Mouse (Mus musculus) kidney, embryonic 15.5 days (tissue): ENCODE data around the gene Myl3. TPM values are rescaled to one million over a fixed set of nuclear protein-coding genes. Genes with fewer than 3 reads are reported as not detected.
A peak's percentile ranks its signal among the peaks of the same experiment; 100 is the strongest.

ENCODE experiments used
- ATAC-seq: fragments of 200-750 bp; cut with Nextera tagmentation; replicated peaks from 2 replicates; pipeline ENCODE4 v1.8.0; 2017; ENCODE audit warnings: moderate TSS enrichment; ENCODE audit not compliant: low FRiP score
- H3K27ac ChIP-seq: fragments of 300-500 bp; sonication (generic); 2 replicates; pipeline ENCODE4 v1.5.1; 2015; ENCODE audit warnings: mild to moderate bottlenecking, inconsistent platforms
- H3K27me3 ChIP-seq: fragments of 300-500 bp; sonication (generic); 2 replicates; pipeline ENCODE4 v1.6.1; 2015; ENCODE audit warnings: inconsistent platforms
- H3K36me3 ChIP-seq: fragments of 300-500 bp; sonication (generic); 2 replicates; pipeline ENCODE4 v1.6.1; 2015; ENCODE audit warnings: inconsistent platforms
- H3K4me1 ChIP-seq: fragments of 300-500 bp; sonication (generic); 2 replicates; pipeline ENCODE4 v1.6.1; 2015; ENCODE audit warnings: inconsistent platforms
- H3K4me2 ChIP-seq: fragments of 300-500 bp; sonication (generic); 2 replicates; pipeline ENCODE4 v1.6.1; 2015; ENCODE audit warnings: moderate library complexity, mild to moderate bottlenecking, inconsistent platforms
- H3K4me3 ChIP-seq: fragments of 300-500 bp; sonication (generic); replicated peaks from 2 replicates; pipeline ENCODE4 v1.5.1; 2015; ENCODE audit warnings: mild to moderate bottlenecking, inconsistent platforms
- H3K9ac ChIP-seq: fragments of 300-500 bp; sonication (generic); 2 replicates; pipeline ENCODE4 v1.6.1; 2015; ENCODE audit warnings: mild to moderate bottlenecking, inconsistent platforms
- H3K9me3 ChIP-seq: fragments of 300-500 bp; sonication (generic); replicated peaks from 2 replicates; pipeline ENCODE4 v1.6.1; 2016; ENCODE audit warnings: inconsistent platforms
- WGBS: fragments of 180-500 bp; shearing (Covaris S2); methylation state at CpG from one replicate; pipeline ENCODE4 v1.1.7; 2015; ENCODE audit warnings: mixed read lengths; 5-methylcytosine and 5-hydroxymethylcytosine counted together
- polyA plus RNA-seq: library from polyadenylated mRNA; unstranded; fragments of >200 nt; fragmentation: Nextera tagmentation; extraction: Ambion mirVana; gene quantifications from 2 replicates; pipeline ENCODE4 v1.2.1, GENCODE M21; 2015

Myl3 gene
- polyA plus RNA-seq, 1 experiment from 2014 or later, result 1.8 TPM

- H3K4me3 ChIP-seq, result no peak overlapping the region
- peaks cover 18% of the 10 kb centered on the region for H3K4me1 ChIP-seq
- H3K27ac ChIP-seq, result no peak overlapping the region
- no peaks in the 10 kb centered on the region for H3K36me3 ChIP-seq
- H3K9me3 ChIP-seq, result no peaks in the 10 kb centered on the region
- H3K27me3 ChIP-seq, result no peaks in the 10 kb centered on the region
- WGBS, result 95% methylated on average over 10 of the region's 10 CpGs
- no peak overlapping the region for H3K4me2 ChIP-seq
- H3K9ac ChIP-seq, result no peak overlapping the region
- ATAC-seq, result no peak
These were observed 30.7 kb downstream of the Myl3 start for GRCm38 (mm10) chr9:110772336-110772735.

- Histone ChIP-seq H3K4me1 (peaks cover 25% of the 10 kb centered on the region), H3K9ac (no peak overlapping the region; the same call in 1 of the 2 replicates), H3K4me2 (no peak overlapping the region), H3K9me3 (no peaks in the 10 kb centered on the region), H3K4me3 (no peak overlapping the region), H3K27ac (peak overlapping the region; percentile 60), H3K27me3 (no peaks in the 10 kb centered on the region), H3K36me3 (no peaks in the 10 kb centered on the region)
- no peak for ATAC-seq
- WGBS, result 69% methylated on average over 15 of the region's 15 CpGs
These were observed 33.0 kb downstream of the Myl3 start for GRCm38 (mm10) chr9:110774403-110775268.

- Histone ChIP-seq H3K9me3 (no peaks in the 10 kb centered on the region), H3K4me2 (no peak overlapping the region), H3K27me3 (peaks cover 1% of the 10 kb centered on the region), H3K36me3 (no peaks in the 10 kb centered on the region), H3K9ac (no peak overlapping the region), H3K4me3 (no peak overlapping the region), H3K4me1 (peaks cover 25% of the 10 kb centered on the region), H3K27ac (peak overlapping the region; percentile 60)
- WGBS, result 68% methylated on average over 10 of the region's 10 CpGs
- ATAC-seq, result 0 out of 2 replicates have a peak, but pooled peaks have one; percentile 14
These were observed 33.8 kb downstream of the Myl3 start for GRCm38 (mm10) chr9:110775269-110776022.

DNA sequence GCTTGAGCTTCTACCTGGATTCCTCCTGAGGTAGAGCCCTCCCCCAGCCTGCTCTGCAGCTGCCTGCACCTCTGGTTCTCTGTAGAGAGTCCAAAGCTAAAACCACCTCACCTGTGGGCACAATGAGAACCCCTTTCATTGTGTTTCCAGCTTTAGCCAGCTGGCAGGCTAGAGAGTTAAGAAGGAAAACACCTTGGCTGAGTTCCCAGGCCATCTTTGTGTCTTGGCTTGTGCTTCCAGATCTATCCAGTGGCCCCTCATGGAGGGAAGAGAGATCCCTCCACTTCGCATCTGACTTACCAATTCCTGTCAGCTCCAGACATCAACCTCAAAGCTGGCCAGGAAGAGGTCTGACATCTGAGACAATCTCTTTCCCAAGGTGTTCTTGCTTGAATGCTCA is 36.4 kb downstream of the Myl3 start:
- no peak for ATAC-seq
- Histone ChIP-seq H3K9me3 (no peaks in the 10 kb centered on the region), H3K36me3 (no peaks in the 10 kb centered on the region), H3K4me3 (no peak overlapping the region), H3K4me2 (no peak overlapping the region), H3K9ac (no peak overlapping the region), H3K4me1 (peaks cover 41% of the 10 kb centered on the region), H3K27me3 (peaks cover 4% of the 10 kb centered on the region), H3K27ac (no peak overlapping the region)
- WGBS, result 68% methylated on average over 1 of the region's 1 CpGs

DNA sequence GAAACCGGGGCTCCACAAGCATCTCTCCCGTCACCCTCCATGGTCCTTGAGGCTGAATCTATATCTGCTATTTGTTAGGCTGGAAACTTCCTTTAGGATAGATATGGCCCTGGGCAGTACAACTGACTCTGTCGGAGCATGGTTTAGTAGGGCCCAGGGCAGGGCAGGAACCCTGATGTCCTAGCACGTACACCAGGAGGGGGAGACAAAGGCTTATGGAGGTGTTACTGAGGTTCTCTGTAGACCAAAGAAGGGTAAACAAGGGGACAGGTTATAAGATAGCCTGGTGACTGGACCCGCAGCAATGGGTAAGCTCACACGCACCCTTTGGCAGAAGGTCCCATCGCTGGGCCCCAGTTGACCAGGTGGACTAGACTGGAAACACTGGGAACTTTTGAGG is 36.9 kb downstream of the Myl3 start:
- Histone ChIP-seq H3K36me3 (no peaks in the 10 kb centered on the region), H3K4me1 (peaks cover 41% of the 10 kb centered on the region), H3K9ac (no peak overlapping the region), H3K9me3 (no peaks in the 10 kb centered on the region), H3K4me2 (no peak overlapping the region), H3K4me3 (no peak overlapping the region), H3K27me3 (peaks cover 4% of the 10 kb centered on the region), H3K27ac (no peak overlapping the region)
- WGBS, result 79% methylated on average over 7 of the region's 7 CpGs
- ATAC-seq, result no peak

- no peak overlapping the region for H3K4me3 ChIP-seq
- H3K27me3 ChIP-seq, result peaks cover 4% of the 10 kb centered on the region
- no peaks in the 10 kb centered on the region for H3K9me3 ChIP-seq
- H3K36me3 ChIP-seq, result no peaks in the 10 kb centered on the region
- 63% methylated on average over 5 of the region's 5 CpGs for WGBS
- H3K4me1 ChIP-seq, result peaks cover 40% of the 10 kb centered on the region
- ATAC-seq, result no peak
- H3K27ac ChIP-seq, result no peak overlapping the region
- H3K9ac ChIP-seq, result no peak overlapping the region
- H3K4me2 ChIP-seq, result no peak overlapping the region
These were observed 37.7 kb downstream of the Myl3 start for GRCm38 (mm10) chr9:110779242-110779913.

DNA sequence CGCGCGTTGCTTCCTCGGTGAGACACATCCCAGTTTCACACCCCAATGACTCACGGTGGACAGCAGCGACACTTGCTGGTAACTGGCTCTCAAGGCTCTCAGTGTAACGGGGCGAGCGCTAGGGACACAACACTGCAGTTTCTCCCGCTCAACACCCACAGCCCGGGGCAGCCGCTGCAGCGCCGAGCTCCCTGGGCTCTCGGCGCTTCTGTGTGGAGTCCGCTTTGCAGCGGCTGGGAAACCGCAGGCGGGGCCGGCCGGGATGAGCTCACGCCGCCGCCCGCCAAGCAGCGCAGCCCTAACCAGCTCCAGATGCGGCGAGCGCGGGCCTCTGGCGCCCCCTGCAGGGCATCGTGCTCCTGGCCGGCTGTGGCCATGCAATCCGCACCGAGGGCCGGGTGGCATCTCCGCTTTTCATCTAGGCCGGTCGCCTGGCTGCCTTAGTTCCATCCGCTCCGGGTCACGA is 39.6 kb downstream of the Myl3 start:
- Histone ChIP-seq H3K36me3 (no peaks in the 10 kb centered on the region), H3K4me1 (peaks cover 26% of the 10 kb centered on the region), H3K27ac (peak overlapping the region; percentile 74), H3K9me3 (no peaks in the 10 kb centered on the region), H3K9ac (peak overlapping the region; percentile 55), H3K4me2 (peak overlapping the region; percentile 92), H3K4me3 (peak overlapping the region; percentile 55), H3K27me3 (peaks cover 4% of the 10 kb centered on the region)
- peak; percentile 96 for ATAC-seq
- 0% methylated on average over 38 of the region's 43 CpGs for WGBS

DNA sequence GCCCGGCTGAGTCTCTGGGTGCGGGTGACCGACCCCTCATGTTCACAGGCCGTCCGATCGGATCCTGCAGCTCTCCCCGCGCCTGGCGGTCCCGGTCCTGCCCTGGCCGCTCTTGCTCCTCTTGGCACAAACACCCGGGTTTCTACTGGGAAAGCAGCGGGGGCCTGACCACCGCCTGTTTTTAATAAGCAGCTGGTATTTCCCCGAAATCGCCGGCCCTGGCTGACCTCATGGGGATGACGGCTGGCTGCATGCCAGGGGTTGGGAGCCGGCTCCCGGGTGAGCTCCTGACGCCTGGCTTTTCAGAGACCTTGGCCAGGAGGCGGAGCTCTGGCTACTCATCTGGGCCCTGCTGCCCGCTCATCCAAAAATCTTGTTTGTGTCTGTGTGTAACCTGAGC is 40.1 kb downstream of the Myl3 start:
- peak overlapping the region; percentile 74 for H3K27ac ChIP-seq

GRCm38 (mm10) chr9:110783611-110784010 is 42.0 kb downstream of the Myl3 start:
- no peak overlapping the region for H3K4me3 ChIP-seq
- no peak overlapping the region for H3K27ac ChIP-seq
- H3K27me3 ChIP-seq, result peaks cover 4% of the 10 kb centered on the region
- no peak overlapping the region for H3K4me2 ChIP-seq
- no peak overlapping the region for H3K9ac ChIP-seq
- ATAC-seq, result no peak
- H3K9me3 ChIP-seq, result no peaks in the 10 kb centered on the region; the same call in 1 of the 2 replicates
- H3K4me1 ChIP-seq, result peaks cover 24% of the 10 kb centered on the region
- no peaks in the 10 kb centered on the region for H3K36me3 ChIP-seq
- 68% methylated on average over 1 of the region's 1 CpGs for WGBS

More for the DNA sequence above, 40.1 kb downstream of the Myl3 start:
- Histone ChIP-seq H3K4me1 (peaks cover 26% of the 10 kb centered on the region), H3K9ac (peak overlapping the region; percentile 55), H3K27me3 (peaks cover 4% of the 10 kb centered on the region), H3K4me2 (peak overlapping the region; percentile 92), H3K36me3 (no peaks in the 10 kb centered on the region), H3K4me3 (peak overlapping the region; percentile 55), H3K9me3 (no peaks in the 10 kb centered on the region)
- ATAC-seq, result peak; percentile 79
- under 1% methylated on average over 23 of the region's 23 CpGs for WGBS

- Histone ChIP-seq H3K4me1 (no peaks in the 10 kb centered on the region), H3K9me3 (no peaks in the 10 kb centered on the region; the same call in 1 of the 2 replicates), H3K36me3 (no peaks in the 10 kb centered on the region), H3K27me3 (no peaks in the 10 kb centered on the region), H3K27ac (no peak overlapping the region), H3K9ac (no peak overlapping the region), H3K4me2 (no peak overlapping the region), H3K4me3 (no peak overlapping the region)
- ATAC-seq, result no peak
- WGBS, result 94% methylated on average over 3 of the region's 3 CpGs
These were observed 46.5 kb downstream of the Myl3 start for GRCm38 (mm10) chr9:110788169-110788568.

DNA sequence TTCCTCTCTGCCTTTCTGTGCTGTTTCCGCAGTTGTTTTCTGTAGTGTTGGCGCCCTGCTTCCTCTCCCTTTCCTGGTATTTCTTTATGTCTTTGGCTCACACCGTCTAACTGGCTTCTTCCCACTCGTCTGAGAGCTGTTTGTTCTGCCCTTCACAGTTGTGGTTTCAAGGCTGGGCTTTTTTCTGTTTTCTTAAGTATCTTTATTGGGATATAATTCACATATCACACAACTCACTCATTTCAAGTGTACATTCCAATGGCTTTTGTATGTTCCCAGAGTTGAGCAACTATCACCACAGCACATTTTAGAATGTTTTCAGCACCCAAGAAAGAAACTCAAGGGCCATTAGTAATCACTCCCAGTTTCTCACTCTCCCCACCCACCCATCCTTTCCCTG is 48.8 kb downstream of the Myl3 start:
- Histone ChIP-seq H3K9ac (no peak overlapping the region), H3K4me3 (no peak overlapping the region), H3K27ac (no peak overlapping the region), H3K4me1 (no peaks in the 10 kb centered on the region), H3K36me3 (no peaks in the 10 kb centered on the region), H3K9me3 (no peaks in the 10 kb centered on the region; the same call in 1 of the 2 replicates), H3K4me2 (no peak overlapping the region), H3K27me3 (no peaks in the 10 kb centered on the region)
- ATAC-seq, result no peak
- 71% methylated on average over 4 of the region's 4 CpGs for WGBS
